Mouse (Mus musculus): ENCODE results near the gene Ankrd49.

DNA sequence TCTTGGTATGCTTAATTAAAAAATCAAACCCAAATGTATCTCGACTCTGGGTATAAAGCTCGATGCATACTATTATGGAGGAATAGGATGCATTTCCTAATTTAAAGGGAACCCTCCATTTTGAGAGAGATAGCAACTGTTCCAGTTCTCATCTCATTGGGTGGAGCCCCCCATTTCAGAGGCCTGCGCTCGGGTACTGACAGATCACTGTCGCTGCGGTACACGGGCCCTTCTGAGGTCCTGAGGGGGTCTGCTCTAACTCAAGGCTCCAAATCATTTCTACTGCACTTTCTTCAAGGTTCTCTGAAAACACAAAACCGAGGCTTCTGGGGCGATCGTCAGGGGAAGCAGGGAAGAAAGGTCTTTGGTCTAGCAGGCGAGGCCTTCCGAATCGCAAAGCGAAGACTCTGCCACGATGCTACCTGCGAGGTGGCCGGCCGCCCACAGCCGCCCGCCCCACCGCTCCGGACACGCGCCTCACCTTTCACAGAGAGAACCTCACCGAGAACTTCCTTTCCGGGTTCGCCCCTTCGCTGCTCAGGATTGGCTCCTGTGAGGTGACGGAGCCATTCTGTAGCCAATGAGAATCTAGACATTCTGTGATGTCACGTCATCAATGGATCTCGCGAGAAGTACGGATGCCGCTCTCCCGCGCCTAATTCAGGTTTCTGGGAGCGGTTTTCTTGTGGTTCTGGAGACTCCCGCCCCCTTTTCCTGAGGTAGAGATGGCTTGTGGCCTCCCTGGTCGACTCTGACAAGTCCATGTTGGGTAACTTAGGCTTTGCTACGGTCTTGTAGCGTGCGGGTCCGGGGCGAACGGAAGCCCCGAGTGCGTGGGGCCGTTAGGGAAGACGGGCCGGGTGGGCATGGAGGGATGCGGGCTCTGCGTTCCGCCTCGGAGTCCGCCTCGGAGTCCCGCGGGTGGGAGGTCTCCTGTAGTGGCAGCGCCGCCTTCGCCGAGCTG, at the start of gene Ankrd49, which contains the start of gene Mre11a:
- TF ChIP-seq CTCF (IDR thresholded peaks at IDR 0.05; ENCODE audit: low read depth, low read length) (no peak), POLR2A (IDR thresholded peaks at IDR 0.05; ENCODE audit: borderline replicate concordance, low read depth, low read length) (no peak)
